Mouse (Mus musculus) right cerebral cortex, postnatal 4 days (tissue): Measurements from ENCODE around the gene Zfp810.
A peak's percentile ranks its signal among the peaks of the same experiment; 100 is the strongest.

Experiments
- DNase-seq: peaks from one replicate; pipeline ENCODE4 v3.0.0-alpha.2; 2022

Zfp810 gene

DNA sequence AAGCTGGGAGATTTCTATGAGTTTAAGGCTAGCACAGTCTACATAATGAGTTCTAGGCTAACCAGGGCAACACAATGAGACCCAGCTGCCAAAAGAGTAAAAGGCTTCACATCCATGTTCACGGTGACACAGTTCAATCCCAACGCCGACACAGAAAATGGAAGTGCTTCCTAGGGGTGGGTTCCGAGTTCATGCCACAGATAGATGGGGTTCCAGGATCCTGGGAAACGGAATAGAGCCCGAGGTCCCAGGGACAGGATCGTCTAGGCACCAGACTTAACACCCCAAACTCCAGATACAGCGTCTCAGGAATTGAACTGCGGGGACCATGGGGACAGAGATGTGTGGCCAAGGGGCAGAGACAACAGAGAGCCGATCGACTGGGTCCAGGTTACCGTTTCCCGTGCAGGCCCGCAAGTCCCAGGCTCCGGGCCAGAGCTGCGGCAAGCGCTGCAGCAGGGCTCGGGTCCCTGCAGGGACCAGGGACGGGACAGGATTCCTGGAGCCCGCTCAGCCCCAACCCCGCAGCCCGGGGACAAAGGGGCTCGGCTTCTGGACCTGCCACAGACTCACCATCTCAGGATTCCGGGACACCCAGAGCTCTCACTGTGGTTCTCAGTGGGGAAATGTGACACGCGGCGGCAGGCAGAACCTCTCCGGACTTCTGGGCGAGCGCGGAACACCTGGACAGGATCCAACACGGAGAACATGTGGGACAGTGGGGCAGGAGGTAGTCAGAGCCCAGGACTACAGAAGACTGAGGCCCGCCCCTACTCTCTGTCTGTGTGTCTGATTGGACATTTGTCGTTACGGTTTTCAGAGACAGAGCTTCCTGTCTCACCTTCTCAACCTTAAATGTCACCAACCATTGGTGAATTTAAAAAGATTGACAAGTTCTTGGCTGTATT lies 48.0 kb downstream of the Zfp810 start, which contains the start of gene Zfp599:
Gene Zfp599 (minus strand): TSS at position 712 of the 908 bp plus-strand sequence.
- peak; percentile 54 for DNase-seq

DNA sequence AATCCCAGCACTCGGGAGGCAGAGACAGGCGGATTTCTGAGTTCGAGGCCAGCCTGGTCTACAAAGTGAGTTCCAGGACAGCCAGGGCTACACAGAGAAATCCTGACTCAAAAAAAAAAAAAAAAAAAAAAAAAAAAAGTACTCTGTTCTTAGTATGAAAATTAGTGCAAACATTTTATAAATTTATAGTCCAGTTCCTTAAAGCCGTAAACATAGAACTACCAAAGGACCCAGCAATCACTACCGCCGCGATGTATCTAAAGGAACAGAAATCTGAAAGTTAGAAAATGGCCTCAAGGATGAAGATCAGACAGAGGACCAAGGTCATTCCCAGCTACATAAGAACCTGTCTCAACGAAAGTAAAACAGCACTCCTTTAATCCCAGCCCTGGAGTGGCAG lies 48.7 kb downstream of the Zfp810 start:
- no peak for DNase-seq

DNA sequence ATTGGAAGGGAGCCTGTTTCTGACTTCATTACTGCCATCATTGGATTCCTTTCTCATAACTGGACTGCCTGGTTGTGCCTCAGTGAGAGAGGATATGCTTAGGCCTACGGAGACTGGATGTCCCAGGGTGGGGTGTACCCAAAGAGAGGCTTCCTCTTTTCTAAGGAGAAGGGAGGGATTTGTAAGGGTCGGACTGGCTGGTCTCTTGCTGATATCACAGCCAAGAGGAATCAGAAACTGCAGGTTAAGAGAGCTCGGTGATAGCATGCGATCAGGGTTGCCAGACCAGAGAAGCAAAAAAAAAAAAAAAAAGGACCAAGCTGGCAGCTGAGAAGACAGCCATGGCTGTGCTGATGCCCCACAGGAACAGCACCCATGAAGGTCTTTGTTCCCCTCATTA lies 50.9 kb downstream of the Zfp810 start:
- DNase-seq, result no peak

DNA sequence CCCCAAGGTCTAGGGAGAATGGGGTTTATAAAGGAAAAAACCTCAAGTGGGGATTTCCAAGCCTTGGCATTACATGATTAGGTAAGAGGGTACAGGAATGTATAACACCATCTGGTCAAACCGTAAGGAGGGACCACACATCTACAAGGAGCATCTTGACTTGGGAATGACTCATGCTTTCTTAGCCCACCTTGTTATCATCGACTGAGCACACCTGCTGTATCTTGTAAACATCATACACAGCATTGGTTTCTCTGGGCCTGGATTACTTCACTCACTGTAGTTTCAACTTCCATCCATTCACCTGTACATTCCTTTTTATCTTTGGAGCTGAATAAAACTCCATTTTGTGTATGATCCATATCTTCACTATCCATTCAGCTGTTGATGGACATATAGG lies 63.2 kb downstream of the Zfp810 start:
- no peak for DNase-seq

DNA sequence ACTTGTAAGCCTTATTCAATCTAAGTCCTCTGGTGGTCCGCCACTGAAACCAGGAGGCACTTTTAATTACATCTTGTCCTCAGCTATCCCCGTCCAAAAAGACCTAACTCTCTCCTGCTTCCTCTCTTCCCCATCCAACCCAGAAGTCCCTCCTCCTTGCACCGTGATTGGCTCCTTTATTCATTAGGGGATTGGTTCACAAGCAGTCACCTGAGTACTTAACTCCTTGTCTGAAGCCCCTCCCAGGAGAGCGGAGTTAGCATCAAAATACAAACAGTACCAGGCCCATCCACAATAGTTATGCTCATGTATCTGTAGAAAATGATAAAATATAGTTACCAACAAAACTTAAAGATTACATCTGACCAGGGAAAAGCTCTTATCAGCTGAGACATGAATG lies 67.4 kb downstream of the Zfp810 start:
- DNase-seq, result no peak

DNA sequence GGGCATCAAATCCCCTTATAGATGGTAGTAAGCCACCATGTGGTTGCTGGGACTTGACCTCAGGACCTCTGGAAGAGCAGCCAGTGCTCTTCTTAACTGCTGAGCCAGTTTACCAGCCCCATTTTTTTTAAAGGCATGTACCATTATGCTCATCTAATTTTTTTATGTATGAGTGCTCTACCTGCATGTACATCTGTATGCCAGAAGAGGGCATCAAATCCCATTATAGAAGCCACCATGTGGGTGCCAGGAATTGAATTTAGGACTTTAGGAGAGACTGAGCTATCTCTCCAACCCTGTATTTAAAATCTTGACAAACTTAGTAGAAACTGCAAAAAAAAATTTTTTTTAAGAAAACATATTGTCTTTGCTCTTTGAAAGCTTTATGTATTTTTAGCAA lies 76.9 kb downstream of the Zfp810 start:
- DNase-seq, result no peak

DNA sequence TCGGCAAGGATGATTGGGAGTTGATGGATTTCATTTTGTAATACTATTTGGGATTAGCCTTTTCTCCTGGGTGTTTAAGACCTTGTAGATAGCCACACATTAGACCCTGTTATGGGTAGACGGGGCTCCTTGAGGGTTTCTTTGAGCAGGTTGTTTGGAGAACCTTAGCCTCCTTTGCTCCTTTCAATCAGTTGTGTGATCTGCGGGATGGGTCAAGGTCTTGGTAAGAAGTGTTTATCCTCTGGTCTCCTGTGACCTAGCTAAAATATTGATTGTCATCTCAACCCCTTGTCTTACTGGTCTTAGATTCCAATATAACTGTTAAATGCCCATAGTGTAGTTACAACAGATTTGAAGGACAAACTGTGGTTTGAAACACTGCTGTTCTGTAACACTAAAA lies 77.4 kb downstream of the Zfp810 start:
- DNase-seq, result no peak

DNA sequence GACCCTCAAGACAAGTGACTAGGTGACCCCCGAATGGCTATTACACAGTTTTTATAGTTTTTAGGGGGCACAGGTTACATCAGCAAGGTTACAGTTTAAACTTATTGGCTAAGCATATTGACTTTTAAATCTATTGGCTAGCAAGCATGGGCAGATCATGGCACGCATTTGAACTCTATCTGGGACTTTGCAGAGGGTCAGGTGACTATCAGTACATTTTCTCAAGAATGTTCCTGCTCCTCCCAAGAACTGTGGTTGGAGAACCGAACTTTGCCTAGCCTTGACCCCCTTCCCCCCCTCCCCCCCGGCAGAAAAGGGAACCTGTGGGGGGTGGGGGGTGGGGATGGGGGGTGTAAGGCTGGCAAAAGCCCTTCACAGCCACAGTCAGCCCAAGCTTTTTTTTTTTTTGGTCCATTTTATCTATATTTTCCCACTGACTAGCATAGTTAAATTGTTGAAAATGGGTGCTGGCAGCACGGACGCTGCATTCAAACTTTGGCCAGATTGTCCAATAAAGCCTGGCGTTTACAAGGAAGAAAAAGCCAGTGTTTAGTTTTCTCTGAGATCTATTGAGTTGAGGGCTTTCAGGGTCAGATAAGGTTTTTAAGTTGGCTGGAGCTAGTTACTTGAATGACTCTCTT lies 77.9 kb downstream of the Zfp810 start:
- DNase-seq, result no peak

DNA sequence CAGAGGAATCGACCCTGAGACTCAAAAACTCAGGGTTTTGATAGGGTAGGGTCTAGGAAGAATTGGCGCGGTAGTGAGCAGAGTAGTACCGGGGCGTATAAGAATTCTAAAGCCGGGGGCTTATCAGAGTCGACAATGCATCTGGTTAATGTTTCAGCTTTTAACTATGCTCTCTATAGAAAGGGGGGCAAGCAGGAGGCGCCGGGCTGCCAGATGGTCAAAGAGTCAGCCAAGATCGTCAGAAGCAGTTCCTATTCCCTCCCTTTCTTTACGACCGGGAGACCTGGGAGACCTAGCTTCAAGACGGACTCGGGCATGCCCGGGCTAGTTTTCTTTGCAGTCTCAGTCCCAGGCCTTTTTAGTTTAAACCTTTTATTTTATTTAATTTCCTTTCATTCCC lies 80.6 kb downstream of the Zfp810 start:
- DNase-seq, result no peak
